Mouse (Mus musculus) embryo, embryonic 10 days (tissue): ENCODE measurements around the gene Cd247.

Experiments used
- DNase-seq: peaks from one replicate; pipeline ENCODE4 v3.0.0-alpha.2; 2015; ENCODE audit warnings: low spot score

Cd247 gene

GRCm38 (mm10) chr1:165913720-165914415 is 125.4 kb downstream of the Cd247 start:
- no peak for DNase-seq

GRCm38 (mm10) chr1:165914416-165914801 is 125.9 kb downstream of the Cd247 start:
- DNase-seq, result no peak

GRCm38 (mm10) chr1:165921026-165921425 is 132.5 kb downstream of the Cd247 start:
- no peak for DNase-seq

GRCm38 (mm10) chr1:165922488-165922887 is 134.0 kb downstream of the Cd247 start:
- DNase-seq, result no peak

GRCm38 (mm10) chr1:165925207-165925606 is 136.7 kb downstream of the Cd247 start:
- no peak for DNase-seq
